Mouse (Mus musculus) stomach, postnatal 0 days (tissue): Measurements from ENCODE around the gene Npas2. TPM values are rescaled to one million over a fixed set of nuclear protein-coding genes. Genes with fewer than 3 reads are reported as not detected.
A peak's percentile ranks its signal among the peaks of the same experiment; 100 is the strongest.

Source experiments
- ATAC-seq: fragments of 200-750 bp; cut with Nextera tagmentation; 2 replicates; pipeline ENCODE4 v1.8.0; 2017; ENCODE audit not compliant: low FRiP score, low TSS enrichment
- DNase-seq: peaks from one replicate; pipeline ENCODE4 v3.0.0-alpha.2; 2016; ENCODE audit warnings: low spot score
- H3K27ac ChIP-seq: fragments of 300-500 bp; sonication (generic); replicated peaks from 2 replicates; pipeline ENCODE4 v1.5.1; 2014; ENCODE audit warnings: mild to moderate bottlenecking, control low read depth
- H3K27me3 ChIP-seq: fragments of 300-500 bp; sonication (generic); 2 replicates; pipeline ENCODE4 v1.6.1; 2014; ENCODE audit warnings: low read length; ENCODE audit not compliant: control insufficient read depth, insufficient read depth
- H3K36me3 ChIP-seq: fragments of 300-500 bp; sonication (generic); 2 replicates; pipeline ENCODE4 v1.6.1; 2014; ENCODE audit warnings: low read length, mixed read lengths; ENCODE audit not compliant: control insufficient read depth, insufficient read depth
- H3K4me1 ChIP-seq: fragments of 300-500 bp; sonication (generic); replicated peaks from 2 replicates; pipeline ENCODE4 v1.6.1; 2014; ENCODE audit warnings: antibody characterized with exemption; ENCODE audit not compliant: control insufficient read depth, insufficient read depth
- H3K4me2 ChIP-seq: fragments of 300-500 bp; sonication (generic); replicated peaks from 2 replicates; pipeline ENCODE4 v1.6.1; 2014; ENCODE audit warnings: low read depth, mild to moderate bottlenecking, control low read depth, moderate library complexity
- H3K4me3 ChIP-seq: fragments of 300-500 bp; sonication (generic); 2 replicates; pipeline ENCODE4 v1.5.1; 2014; ENCODE audit warnings: low read depth, low read length, control low read depth
- H3K9ac ChIP-seq: fragments of 300-500 bp; sonication (generic); 2 replicates; pipeline ENCODE4 v1.6.1; 2014; ENCODE audit warnings: mild to moderate bottlenecking, low read length, control low read depth, mixed read lengths
- H3K9me3 ChIP-seq: fragments of 300-500 bp; sonication (generic); 2 replicates; pipeline ENCODE4 v1.6.1; 2016; ENCODE audit warnings: low read length; ENCODE audit not compliant: control insufficient read depth
- CTCF ChIP-seq: IDR thresholded peaks from 2 replicates; pipeline ENCODE4 v1.5.1; 2016; ENCODE audit warnings: antibody characterized with exemption, low read depth, mild to moderate bottlenecking, moderate library complexity
- EP300 ChIP-seq: optimal IDR thresholded peaks from 2 replicates; pipeline ENCODE3; 2016; ENCODE audit warnings: antibody characterized with exemption
- WGBS: fragments of 180-500 bp; shearing (Covaris S2); extraction: QIAGEN DNeasy Blood & Tissue Kit; methylation state at CpG from one replicate; pipeline ENCODE4 v1.1.7; 2014; 5-methylcytosine and 5-hydroxymethylcytosine counted together
- polyA plus RNA-seq: library from polyadenylated mRNA; unstranded; fragments of >200 nt; fragmentation: Nextera tagmentation; extraction: Ambion mirVana; gene quantifications from 2 replicates; pipeline ENCODE4 v1.2.1, GENCODE M21; 2015

Gene Npas2
- polyA plus RNA-seq, 1 experiment from 2014 or later = 1.7 TPM

- no peak for ATAC-seq
Observed at GRCm38 (mm10) chr1:39376726-39377240, 183.3 kb downstream of the Npas2 start.

GRCm38 (mm10) chr1:39378540-39378939 is 185.0 kb downstream of the Npas2 start:
- DNase-seq (no peak), ATAC-seq (no peak)
- no peak overlapping the region for H3K9ac ChIP-seq
- no peak overlapping the region for H3K4me2 ChIP-seq
- H3K4me3 ChIP-seq = no peak overlapping the region
- 88% methylated on average over 1 of the region's 1 CpGs for WGBS
- no peak overlapping the region for H3K27ac ChIP-seq
- TF ChIP-seq CTCF (no peak), EP300 (no peak)
- H3K4me1 ChIP-seq = no peaks in the 10 kb centered on the region
- no peaks in the 10 kb centered on the region for H3K9me3 ChIP-seq
- H3K27me3 ChIP-seq = no peaks in the 10 kb centered on the region
- H3K36me3 ChIP-seq = no peaks in the 10 kb centered on the region; the same call in 1 of the 2 replicates

More at GRCm38 (mm10) chr1:39376726-39377240, 183.3 kb downstream of the Npas2 start:
- peak; percentile 10 for DNase-seq
- 92% methylated on average over 9 of the region's 9 CpGs for WGBS
- no peaks in the 10 kb centered on the region for H3K27me3 ChIP-seq
- H3K4me3 ChIP-seq = no peak overlapping the region
- H3K36me3 ChIP-seq = peaks cover 4% of the 10 kb centered on the region
- H3K27ac ChIP-seq = no peak overlapping the region
- no peak overlapping the region for H3K9ac ChIP-seq
- H3K9me3 ChIP-seq = no peaks in the 10 kb centered on the region
- H3K4me2 ChIP-seq = no peak overlapping the region
- TF ChIP-seq CTCF (no peak), EP300 (no peak)
- H3K4me1 ChIP-seq = no peaks in the 10 kb centered on the region

- no peaks in the 10 kb centered on the region for H3K4me1 ChIP-seq
- H3K27me3 ChIP-seq = no peaks in the 10 kb centered on the region
- DNase-seq = no peak
- WGBS = 62% methylated on average over 5 of the region's 5 CpGs
- no peak for TF ChIP-seq EP300
- no peak for TF ChIP-seq CTCF
- no peak overlapping the region for H3K4me3 ChIP-seq
- ATAC-seq = no peak; the same call in 1 of the 2 replicates
- H3K36me3 ChIP-seq = no peaks in the 10 kb centered on the region; the same call in 1 of the 2 replicates
- H3K27ac ChIP-seq = no peak overlapping the region
- no peak overlapping the region for H3K4me2 ChIP-seq
- peak overlapping the region; percentile 23; the same call in 1 of the 2 replicates for H3K9ac ChIP-seq
- no peaks in the 10 kb centered on the region for H3K9me3 ChIP-seq
Observed at GRCm38 (mm10) chr1:39379021-39379420, 185.5 kb downstream of the Npas2 start.

GRCm38 (mm10) chr1:39381017-39381416 is 187.5 kb downstream of the Npas2 start:
- H3K36me3 ChIP-seq = no peaks in the 10 kb centered on the region
- no peak overlapping the region for H3K27ac ChIP-seq
- TF ChIP-seq EP300 = no peak
- TF ChIP-seq CTCF = no peak
- no peaks in the 10 kb centered on the region for H3K27me3 ChIP-seq
- WGBS = 90% methylated on average over 9 of the region's 9 CpGs
- no peaks in the 10 kb centered on the region for H3K9me3 ChIP-seq
- ATAC-seq (no peak), DNase-seq (no peak)
- no peak overlapping the region for H3K4me3 ChIP-seq
- H3K4me2 ChIP-seq = no peak overlapping the region
- no peak overlapping the region for H3K9ac ChIP-seq
- H3K4me1 ChIP-seq = no peaks in the 10 kb centered on the region

- WGBS = 75% methylated on average over 9 of the region's 9 CpGs
- Histone ChIP-seq H3K4me1 (no peaks in the 10 kb centered on the region), H3K27me3 (no peaks in the 10 kb centered on the region), H3K4me3 (no peak overlapping the region), H3K4me2 (no peak overlapping the region), H3K27ac (no peak overlapping the region), H3K9ac (no peak overlapping the region), H3K36me3 (no peaks in the 10 kb centered on the region), H3K9me3 (no peaks in the 10 kb centered on the region)
- no peak for TF ChIP-seq CTCF
- TF ChIP-seq EP300 = no peak
- no peak for ATAC-seq
- DNase-seq = no peak
Observed at GRCm38 (mm10) chr1:39384914-39385313, 191.4 kb downstream of the Npas2 start.

GRCm38 (mm10) chr1:39386456-39386855 is 192.9 kb downstream of the Npas2 start:
- ATAC-seq = no peak
- Histone ChIP-seq H3K27me3 (no peaks in the 10 kb centered on the region), H3K4me3 (no peak overlapping the region), H3K27ac (no peak overlapping the region), H3K9me3 (no peaks in the 10 kb centered on the region), H3K4me1 (no peaks in the 10 kb centered on the region), H3K4me2 (no peak overlapping the region), H3K36me3 (no peaks in the 10 kb centered on the region), H3K9ac (no peak overlapping the region)
- TF ChIP-seq CTCF (no peak), EP300 (no peak)
- DNase-seq = no peak
- 67% methylated on average over 3 of the region's 3 CpGs for WGBS
